Mouse (Mus musculus): ENCODE measurements around the gene Mat1a.

Gene Mat1a

DNA sequence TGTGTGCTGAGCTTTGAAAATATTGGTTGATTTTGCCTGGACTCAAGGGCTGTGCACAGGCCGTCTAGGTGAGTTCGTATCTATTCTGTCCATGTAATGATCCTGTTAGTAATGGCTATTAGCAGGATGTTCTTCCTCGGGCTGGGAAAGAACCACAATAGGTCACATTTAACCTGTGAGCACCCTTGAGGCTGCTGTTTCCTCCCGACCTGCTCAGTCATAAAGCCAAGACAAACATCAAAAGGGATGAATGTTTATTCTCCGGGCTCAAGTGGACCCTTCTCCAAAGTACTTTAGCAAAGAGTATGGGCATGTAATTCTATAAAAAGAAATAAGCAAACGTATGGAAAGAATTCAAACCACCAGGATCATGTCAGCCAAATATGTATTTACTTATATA lies 41.2 kb downstream of the Mat1a start:
- DNase-seq, result no peak

DNA sequence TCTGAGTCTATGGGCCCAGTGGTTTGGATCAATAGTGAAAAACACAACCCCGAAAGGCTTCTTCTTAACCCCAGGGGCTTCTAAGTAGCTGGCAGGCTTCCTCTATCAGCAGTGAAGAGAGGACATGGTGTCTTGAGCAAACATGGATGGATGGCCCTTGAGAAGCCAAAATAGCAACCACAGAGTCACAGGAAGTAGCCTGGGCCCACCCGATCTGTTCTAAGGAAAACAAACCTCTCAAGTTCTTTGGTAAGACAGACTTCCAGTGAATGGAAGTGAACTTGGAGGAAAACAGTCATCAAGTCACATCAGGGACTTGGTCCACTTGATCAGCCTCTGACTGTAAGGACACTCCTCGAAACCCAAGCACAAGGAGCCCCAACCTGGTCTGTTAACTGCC lies 42.1 kb downstream of the Mat1a start:
- DNase-seq, result no peak

GRCm38 (mm10) chr14:41147356-41147755 lies 42.5 kb downstream of the Mat1a start:
- DNase-seq, result no peak

DNA sequence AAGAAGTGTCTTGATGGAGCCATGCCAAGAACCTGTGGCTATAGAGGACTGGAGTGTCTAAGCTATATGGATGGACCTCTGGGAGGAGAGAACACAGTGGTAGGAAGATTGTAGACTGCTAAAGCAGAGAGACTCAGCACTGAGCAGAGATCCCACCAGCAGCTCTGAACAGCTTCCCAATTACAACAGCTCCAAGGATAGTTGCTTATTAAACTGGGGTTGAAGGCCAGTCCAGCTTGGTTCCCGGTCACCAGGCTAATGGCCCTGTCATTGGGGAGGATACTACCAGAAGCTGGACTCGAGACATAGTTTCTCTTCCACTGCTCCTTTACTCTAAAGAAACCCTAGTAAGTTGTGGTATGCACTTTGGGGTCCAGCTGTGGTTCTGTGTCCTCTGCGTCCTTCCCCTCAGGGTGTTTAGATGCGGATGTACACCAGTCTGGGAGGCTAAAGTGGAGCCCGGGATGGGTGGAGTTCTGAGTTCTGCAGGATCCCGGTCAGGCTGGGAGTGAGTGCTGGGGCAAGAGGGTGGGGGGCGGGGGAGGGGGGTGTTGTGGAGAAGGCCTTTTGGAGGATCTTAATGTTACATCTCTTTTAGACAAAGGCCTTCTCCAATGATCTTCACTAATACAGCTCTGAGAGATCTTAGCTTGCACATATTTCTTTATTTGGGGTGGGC lies 46.5 kb downstream of the Mat1a start, which contains the start of gene Mbl1:
TSS of gene Mbl1 (plus strand) at position 239 of the 679 bp plus-strand sequence.
- no peak for DNase-seq

DNA sequence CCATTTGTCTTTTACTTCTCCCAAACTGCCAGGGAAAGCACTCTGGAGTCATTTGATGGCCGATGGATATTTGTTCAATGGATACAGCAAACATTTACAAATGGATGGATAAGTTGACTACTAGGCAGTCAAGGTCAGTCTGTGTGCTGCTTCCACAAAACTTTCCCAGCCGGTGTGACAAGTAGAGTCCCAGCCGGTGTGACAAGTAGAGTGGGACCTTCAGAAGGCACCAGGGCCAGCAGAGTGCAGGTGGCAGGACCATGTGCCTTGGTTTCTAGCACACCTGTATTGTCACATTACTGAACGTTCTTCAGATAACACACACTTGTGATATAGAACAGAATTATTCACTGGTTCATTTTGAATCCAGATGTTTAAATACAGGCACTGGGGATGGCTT lies 55.2 kb downstream of the Mat1a start:
- DNase-seq, result no peak

DNA sequence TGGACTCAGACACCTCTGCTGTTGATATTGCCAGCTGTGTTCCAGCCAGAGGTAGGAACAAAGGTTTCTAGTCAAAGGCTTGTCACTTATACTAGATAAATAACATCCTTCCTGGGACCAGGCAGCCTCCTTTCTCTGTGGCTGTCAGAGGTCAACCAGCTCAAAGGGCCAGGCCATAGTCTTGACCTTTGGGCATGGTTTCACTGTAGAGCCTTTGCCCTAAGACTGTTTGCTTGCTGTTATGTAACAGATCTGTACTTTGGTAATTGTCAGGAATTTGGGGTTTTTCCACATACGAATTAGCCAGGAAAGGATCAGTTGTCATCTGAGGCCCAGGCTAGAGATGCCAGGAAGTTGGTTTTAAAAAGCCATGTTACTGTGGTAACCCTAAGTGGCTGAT lies 55.9 kb downstream of the Mat1a start:
- no peak for DNase-seq

GRCm38 (mm10) chr14:41162663-41163062 lies 57.8 kb downstream of the Mat1a start:
- DNase-seq, result no peak

GRCm38 (mm10) chr14:41167278-41167677 lies 62.4 kb downstream of the Mat1a start:
- DNase-seq, result no peak

DNA sequence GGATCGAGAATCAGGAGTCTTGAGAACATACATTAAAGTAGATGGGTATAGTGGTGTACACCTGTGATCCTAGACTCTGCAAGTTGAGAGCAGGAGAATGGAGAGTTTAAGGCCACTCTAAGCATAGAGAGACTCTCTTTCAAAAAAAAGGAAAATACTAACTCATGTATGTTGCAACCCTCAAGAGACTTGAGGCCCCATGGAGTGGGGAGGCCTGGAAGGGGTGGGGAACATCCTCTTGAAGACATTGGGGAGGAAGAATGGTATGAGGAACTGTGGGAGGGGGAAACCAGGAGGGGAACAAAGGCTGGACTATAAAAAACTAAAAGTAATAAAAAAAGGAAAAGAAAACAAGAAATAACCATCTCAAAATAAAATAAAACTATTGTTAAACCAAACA lies 63.7 kb downstream of the Mat1a start:
- no peak for DNase-seq

GRCm38 (mm10) chr14:41170514-41170913 lies 65.7 kb downstream of the Mat1a start:
- DNase-seq, result no peak
